In genomic region chr1:120066159-120066558, GRCm38 (mm10) we compare ENCODE assay signal across 31 mouse cellular contexts. TPM values are rescaled to one million over a fixed set of nuclear protein-coding genes. Genes with fewer than 3 reads are reported as not detected.
DNase-seq lines count a peak whose midpoint lies in the region; ATAC-seq and TF ChIP-seq lines count a peak whose summit lies in the region.
"Had no signal": no experiment of that assay in that cellular context is flagged by ENCODE, and none has a peak within 500 bp of the region (broad histone marks: within the 10 kb centered on the region; RNA-seq: fewer than 3 reads in every experiment).

No protein-coding gene starts in this region.

- 78% methylated on average over 8 of the region's 8 CpGs for WGBS in kidney, embryonic 16.5 days
- WGBS in intestine, postnatal 0 days: 39% methylated on average over 8 of the region's 8 CpGs
- WGBS in liver, embryonic 13.5 days (ENCODE audit: insufficient replicate concordance): 59% methylated on average over 8 of the region's 8 CpGs
- 30% methylated on average over 8 of the region's 8 CpGs for WGBS in small intestine, adult 2 months

- H3K4me1 ChIP-seq in kidney, embryonic 16.5 days (ENCODE audit: insufficient read depth, low read length): peaks cover 3% of the 10 kb centered on the region; the same call in 1 of the 2 replicates
- H3K4me1 ChIP-seq in intestine, postnatal 0 days (replicated peaks; ENCODE audit: control insufficient read depth, insufficient read depth, low read length): peaks cover 19% of the 10 kb centered on the region
- H3K4me1 ChIP-seq in liver, embryonic 13.5 days (replicated peaks): peaks cover 37% of the 10 kb centered on the region
- H3K4me1 ChIP-seq in small intestine, adult 2 months (ENCODE audit: control insufficient read depth, insufficient read depth, insufficient read length, low read length): peaks cover 30% of the 10 kb centered on the region
- H3K4me1 ChIP-seq: forebrain, embryonic 13.5 days; hindbrain, embryonic 12.5 days; megakaryocyte, embryonic 14.5 days; midbrain, embryonic 12.5 days; neural tube, embryonic 12.5 days had no signal

- no peak overlapping the region for H3K4me2 ChIP-seq in kidney, embryonic 16.5 days (replicated peaks; ENCODE audit: low read depth, low read length)
- peak overlapping the region; percentile 17; the same call in 1 of the 2 replicates for H3K4me2 ChIP-seq in intestine, postnatal 0 days (replicated peaks; ENCODE audit: low read depth)
- H3K4me2 ChIP-seq in liver, embryonic 13.5 days: no peak overlapping the region
- H3K4me2 ChIP-seq: forebrain, embryonic 13.5 days; heart, embryonic 11.5 days; hindbrain, embryonic 12.5 days; limb, embryonic 15.5 days; midbrain, embryonic 12.5 days; neural tube, embryonic 12.5 days had no signal

- H3K36me3 ChIP-seq in kidney, embryonic 16.5 days (ENCODE audit: insufficient read depth, low read length): peaks cover 5% of the 10 kb centered on the region; the same call in 1 of the 2 replicates
- peaks cover 18% of the 10 kb centered on the region for H3K36me3 ChIP-seq in intestine, postnatal 0 days (ENCODE audit: control insufficient read depth, insufficient read depth)
- 0 out of 2 replicates have a peak, but pooled peaks cover 6% of the 10 kb centered on the region for H3K36me3 ChIP-seq in liver, embryonic 13.5 days
- peaks cover 12% of the 10 kb centered on the region for H3K36me3 ChIP-seq in small intestine, adult 2 months (ENCODE audit: control insufficient read depth, insufficient read depth, low read length)
- H3K36me3 ChIP-seq: hindbrain, embryonic 12.5 days; limb, embryonic 10.5 days; limb, embryonic 15.5 days; midbrain, embryonic 12.5 days; neural tube, embryonic 12.5 days had no signal

- H3K4me3 ChIP-seq in kidney, embryonic 16.5 days (ENCODE audit: low read length): no peak overlapping the region
- H3K4me3 ChIP-seq in intestine, postnatal 0 days (ENCODE audit: low read depth, low read length): no peak overlapping the region
- H3K4me3 ChIP-seq in liver, embryonic 13.5 days (replicated peaks): no peak overlapping the region
- no peak overlapping the region for H3K4me3 ChIP-seq in small intestine, adult 2 months (ENCODE audit: low read depth, low read length)
- H3K4me3 ChIP-seq: forebrain, embryonic 13.5 days; hindbrain, embryonic 12.5 days; limb, embryonic 10.5 days; limb, embryonic 15.5 days; megakaryocyte, embryonic 14.5 days; midbrain, embryonic 12.5 days; myocyte; neural tube, embryonic 12.5 days had no signal

- intact Hi-C loops in left cerebral cortex, postnatal 4 days (cut with DNase I): no loop called here

- no peak overlapping the region for H3K9ac ChIP-seq in kidney, embryonic 16.5 days (replicated peaks; ENCODE audit: low read length)
- H3K9ac ChIP-seq in intestine, postnatal 0 days (ENCODE audit: low read depth, low read length): no peak overlapping the region
- no peak overlapping the region for H3K9ac ChIP-seq in liver, embryonic 13.5 days
- H3K9ac ChIP-seq: forebrain, embryonic 13.5 days; hindbrain, embryonic 12.5 days; limb, embryonic 15.5 days; midbrain, embryonic 12.5 days; neural tube, embryonic 12.5 days had no signal

- peak; percentile 38 to 64 for DNase-seq in kidney, postnatal 25 days
- DNase-seq in liver, embryonic 13.5 days: no peak
- no peak for DNase-seq in left cerebral cortex, postnatal 4 days
- no peak for DNase-seq in heart, adult 18-20 months
- DNase-seq: adrenal gland, postnatal 36 days; B cell, adult 2 months; cerebellum, adult 2 months; cerebellum, postnatal 25 days; gastrocnemius, postnatal 14 days; heart, adult 11 months; heart, postnatal 36 days; lung, postnatal 4 days; right cerebral cortex, adult 18-20 months; thymus, adult 18-20 months; thymus, postnatal 25 days had no signal

- no peak for TF ChIP-seq CTCF in intestine, postnatal 0 days (IDR thresholded peaks at IDR 0.05; ENCODE audit: low read depth)
- no peak for TF ChIP-seq CTCF in small intestine, adult 2 months (IDR thresholded peaks at IDR 0.05; ENCODE audit: extremely low read depth, insufficient read length, insufficient replicate concordance, low read depth, low read length)

- H3K27ac ChIP-seq in kidney, embryonic 16.5 days (ENCODE audit: low read length): no peak overlapping the region
- H3K27ac ChIP-seq in intestine, postnatal 0 days (ENCODE audit: low read depth, low read length): peak overlapping the region; percentile 28; the same call in 1 of the 2 replicates
- H3K27ac ChIP-seq in liver, embryonic 13.5 days: peak overlapping the region; percentile 39; the same call in 1 of the 2 replicates
- peak overlapping the region; percentile 28; the same call in 1 of the 2 replicates for H3K27ac ChIP-seq in small intestine, adult 2 months (ENCODE audit: insufficient read depth, low read depth, low read length)
- H3K27ac ChIP-seq: forebrain, embryonic 13.5 days; hindbrain, embryonic 12.5 days; kidney, postnatal 0 days; limb, embryonic 10.5 days; limb, embryonic 15.5 days; midbrain, embryonic 12.5 days; neural tube, embryonic 12.5 days; stomach, postnatal 0 days had no signal

- H3K27me3 ChIP-seq in kidney, embryonic 16.5 days (ENCODE audit: insufficient read depth, low read length): no peaks in the 10 kb centered on the region
- no peaks in the 10 kb centered on the region for H3K27me3 ChIP-seq in intestine, postnatal 0 days (replicated peaks; ENCODE audit: control insufficient read depth, insufficient read depth, low read length)
- no peaks in the 10 kb centered on the region for H3K27me3 ChIP-seq in liver, embryonic 13.5 days
- H3K27me3 ChIP-seq in small intestine, adult 2 months (ENCODE audit: control insufficient read depth, insufficient read depth, low read length): no peaks in the 10 kb centered on the region
- H3K27me3 ChIP-seq: forebrain, embryonic 13.5 days; limb, embryonic 15.5 days; neural tube, embryonic 12.5 days had no signal

- no peak for ATAC-seq in kidney, embryonic 16.5 days (ENCODE audit: low FRiP score, low TSS enrichment)
- ATAC-seq in intestine, postnatal 0 days: no peak
- ATAC-seq in liver, embryonic 13.5 days (ENCODE audit: low read depth): peak; percentile 35
- ATAC-seq: forebrain, embryonic 13.5 days had no signal

- no peaks in the 10 kb centered on the region for H3K9me3 ChIP-seq in kidney, embryonic 16.5 days (ENCODE audit: low read length)
- no peaks in the 10 kb centered on the region for H3K9me3 ChIP-seq in intestine, postnatal 0 days (ENCODE audit: control insufficient read depth)
- H3K9me3 ChIP-seq in liver, embryonic 13.5 days (replicated peaks): no peaks in the 10 kb centered on the region
- H3K9me3 ChIP-seq: forebrain, embryonic 13.5 days; hindbrain, embryonic 12.5 days; limb, embryonic 10.5 days; limb, embryonic 15.5 days; megakaryocyte, embryonic 14.5 days; midbrain, embryonic 12.5 days; neural tube, embryonic 12.5 days had no signal

- no peak for TF ChIP-seq POLR2A in small intestine, adult 2 months (IDR thresholded peaks at IDR 0.05; ENCODE audit: low read depth, low read length)

RNA-seq across cellular contexts. Expression of gene Tmem37, which starts 7.7 kb away (rescaled TPM):
- polyA plus RNA-seq in kidney, embryonic 16.5 days (2015; fragmentation: Nextera tagmentation; extraction: Ambion mirVana): 78.9 and 83.5 TPM in 2 replicates
- 593 and 673 TPM in 2 replicates for polyA plus RNA-seq in intestine, postnatal 0 days (2015; fragmentation: Nextera tagmentation; extraction: Ambion mirVana)
- polyA plus RNA-seq in liver, embryonic 13.5 days (2015; fragmentation: Nextera tagmentation; extraction: Ambion mirVana): 46.4 and 52.5 TPM in 2 replicates
- polyA plus RNA-seq in small intestine, adult 2 months (2012; rRNA removed): 121 and 171 TPM in 2 replicates
- 1 to 10 TPM; 1.4 to 1.8 TPM for total RNA-seq in left cerebral cortex, postnatal 4 days (2021)
- total RNA-seq in heart, adult 18-20 months (2021): 1 to 10 TPM; 7.0 to 8.0 TPM

RNA-seq across cellular contexts. Expression of gene Dbi, which starts 54.7 kb away (rescaled TPM):
- polyA plus RNA-seq in kidney, embryonic 16.5 days (2015; fragmentation: Nextera tagmentation; extraction: Ambion mirVana): 658 and 708 TPM in 2 replicates
- 3,066 and 3,164 TPM in 2 replicates for polyA plus RNA-seq in intestine, postnatal 0 days (2015; fragmentation: Nextera tagmentation; extraction: Ambion mirVana)
- polyA plus RNA-seq in liver, embryonic 13.5 days (2015; fragmentation: Nextera tagmentation; extraction: Ambion mirVana): 581 and 610 TPM in 2 replicates
- 419 and 468 TPM in 2 replicates for polyA plus RNA-seq in small intestine, adult 2 months (2012; rRNA removed)
- total RNA-seq in left cerebral cortex, postnatal 4 days (2021): 100 to 1,000 TPM; 335 to 344 TPM
- 100 to 1,000 TPM; 307 to 318 TPM for total RNA-seq in heart, adult 18-20 months (2021)

RNA-seq across cellular contexts. Expression of gene 3110009E18Rik, which starts 54.8 kb away (rescaled TPM):
- 13.5 and 16.7 TPM in 2 replicates for polyA plus RNA-seq in kidney, embryonic 16.5 days (2015; fragmentation: Nextera tagmentation; extraction: Ambion mirVana)
- 8.2 and 8.7 TPM in 2 replicates for polyA plus RNA-seq in intestine, postnatal 0 days (2015; fragmentation: Nextera tagmentation; extraction: Ambion mirVana)
- 12.6 and 12.7 TPM in 2 replicates for polyA plus RNA-seq in liver, embryonic 13.5 days (2015; fragmentation: Nextera tagmentation; extraction: Ambion mirVana)
- polyA plus RNA-seq in small intestine, adult 2 months (2012; rRNA removed): not detected in 2 replicates
- total RNA-seq in left cerebral cortex, postnatal 4 days (2021): 10 to 100 TPM; 11.2 to 11.8 TPM
- total RNA-seq in heart, adult 18-20 months (2021): 1 to 10 TPM; 6.2 to 6.4 TPM

RNA-seq across cellular contexts. Expression of gene Sctr, which starts 59.5 kb away (rescaled TPM):
- polyA plus RNA-seq in kidney, embryonic 16.5 days (2015; fragmentation: Nextera tagmentation; extraction: Ambion mirVana): 0.42 and 0.73 TPM in 2 replicates
- polyA plus RNA-seq in intestine, postnatal 0 days (2015; fragmentation: Nextera tagmentation; extraction: Ambion mirVana): 0.98 and 0.99 TPM in 2 replicates
- polyA plus RNA-seq in liver, embryonic 13.5 days (2015; fragmentation: Nextera tagmentation; extraction: Ambion mirVana): not detected in 2 replicates
- 1.1 and 2.5 TPM in 2 replicates for polyA plus RNA-seq in small intestine, adult 2 months (2012; rRNA removed)
- total RNA-seq in left cerebral cortex, postnatal 4 days (2021): 1 to 10 TPM in 1 of 2 experiments, under 1 TPM in 1; 0.96 to 1.2 TPM
- total RNA-seq in heart, adult 18-20 months (2021): under 1 TPM in 1 of 2 experiments, not detected in 1; 0.21 TPM
- total RNA-seq: heart, postnatal 36 days had no signal
- polyA plus RNA-seq: embryonic facial prominence, embryonic 11.5 days; heart, embryonic 11.5 days; heart, embryonic 16.5 days had no signal

Comparison
In these comparisons a context has a peak if more than half of its experiments do, and no peak if none do; other contexts are left out.
1. DNase-seq: peak in kidney, postnatal 25 days (2 of 2); none in liver, embryonic 13.5 days (single experiment), left cerebral cortex, postnatal 4 days (single experiment) and heart, adult 18-20 months (0 of 2).